ENCODE assay signal across 10 mouse cellular contexts in genomic region chrX:48093555-48093954, GRCm38 (mm10). TPM values are rescaled to one million over a fixed set of nuclear protein-coding genes. Genes with fewer than 3 reads are reported as not detected.
DNase-seq lines count a peak whose midpoint lies in the region; ATAC-seq and TF ChIP-seq lines count a peak whose summit lies in the region.
"Had no signal": no experiment of that assay in that cellular context is flagged by ENCODE, and none has a peak within 500 bp of the region (broad histone marks: within the 10 kb centered on the region; RNA-seq: fewer than 3 reads in every experiment).

No protein-coding gene starts in this region.

- no peaks in the 10 kb centered on the region for H3K9me3 ChIP-seq in heart, embryonic 10.5 days
- no peaks in the 10 kb centered on the region for H3K9me3 ChIP-seq in midbrain, embryonic 14.5 days (ENCODE audit: control insufficient read depth, low read length)
- H3K9me3 ChIP-seq: hindbrain, embryonic 10.5 days; midbrain, embryonic 13.5 days had no signal

- H3K27me3 ChIP-seq in heart, adult 2 months (ENCODE audit: control insufficient read depth, insufficient read depth, low read length) = no peaks in the 10 kb centered on the region
- H3K27me3 ChIP-seq in heart, embryonic 10.5 days (ENCODE audit: insufficient read depth, poor library complexity, severe bottlenecking) = peaks cover 2% of the 10 kb centered on the region; the same call in 1 of the 2 replicates
- no peaks in the 10 kb centered on the region for H3K27me3 ChIP-seq in midbrain, embryonic 14.5 days (ENCODE audit: control insufficient read depth, insufficient read depth, low read length)
- H3K27me3 ChIP-seq: midbrain, embryonic 13.5 days had no signal

- no peak overlapping the region for H3K27ac ChIP-seq in heart, adult 2 months
- H3K27ac ChIP-seq in heart, embryonic 10.5 days = no peak overlapping the region
- H3K27ac ChIP-seq in midbrain, embryonic 14.5 days (replicated peaks; ENCODE audit: low read depth, low read length) = no peak overlapping the region
- H3K27ac ChIP-seq: hindbrain, embryonic 10.5 days; midbrain, embryonic 13.5 days had no signal

- H3K79me2 ChIP-seq in heart, adult 2 months (replicated peaks; ENCODE audit: control insufficient read depth, insufficient read depth, low read length) = no peaks in the 10 kb centered on the region

- H3K36me3 ChIP-seq in heart, adult 2 months (ENCODE audit: control insufficient read depth, insufficient read depth, low read length) = no peaks in the 10 kb centered on the region
- no peaks in the 10 kb centered on the region for H3K36me3 ChIP-seq in heart, embryonic 10.5 days
- no peaks in the 10 kb centered on the region for H3K36me3 ChIP-seq in midbrain, embryonic 14.5 days (ENCODE audit: control insufficient read depth, insufficient read depth, low read length)
- H3K36me3 ChIP-seq: hindbrain, embryonic 10.5 days; midbrain, embryonic 13.5 days had no signal

- intact Hi-C loops in heart, adult 2 months (cut with DNase I) = loop anchor here (5.0 kb wide), 1 partner anchor 41 kb away; no protein-coding TSS in a partner anchor

- H3K4me2 ChIP-seq in midbrain, embryonic 14.5 days (ENCODE audit: low read length) = no peak overlapping the region
- H3K4me2 ChIP-seq: midbrain, embryonic 13.5 days had no signal

- WGBS in heart, adult 2 months = 38% methylated on average over 3 of the region's 3 CpGs
- 30% methylated on average over 3 of the region's 3 CpGs for WGBS in heart, embryonic 10.5 days
- 54% methylated on average over 3 of the region's 3 CpGs for WGBS in midbrain, embryonic 14.5 days

- peak; percentile 52 for TF ChIP-seq CTCF in heart, adult 2 months (IDR thresholded peaks at IDR 0.05)

- DNase-seq in heart, adult 2 months = peak in 1 of 2 experiments; percentile 12
- DNase-seq in heart, embryonic 10.5 days (ENCODE audit: low spot score) = no peak
- DNase-seq in lung, postnatal 10 days = peak; percentile 34
- no peak for DNase-seq in lung, postnatal 14 days
- peak; percentile 40 to 46 for DNase-seq in cerebellum, postnatal 10 days
- DNase-seq in thymus, postnatal 25 days = peak; percentile 22
- DNase-seq in left cerebral cortex, adult 11 months (ENCODE audit: low spot score) = no peak
- DNase-seq in midbrain, embryonic 14.5 days = no peak

- no peak for TF ChIP-seq POLR2A in heart, adult 2 months (IDR thresholded peaks at IDR 0.05; ENCODE audit: insufficient read depth, low read depth, low read length)

- no peak overlapping the region for H3K9ac ChIP-seq in heart, adult 2 months (ENCODE audit: low read depth, low read length)
- no peak overlapping the region for H3K9ac ChIP-seq in midbrain, embryonic 14.5 days (replicated peaks; ENCODE audit: low read length)
- H3K9ac ChIP-seq: midbrain, embryonic 13.5 days had no signal

- peaks cover 6% of the 10 kb centered on the region for H3K4me1 ChIP-seq in heart, adult 2 months (ENCODE audit: control insufficient read depth, insufficient read depth, low read length)
- no peaks in the 10 kb centered on the region; the same call in 1 of the 2 replicates for H3K4me1 ChIP-seq in heart, embryonic 10.5 days
- no peaks in the 10 kb centered on the region for H3K4me1 ChIP-seq in midbrain, embryonic 14.5 days (ENCODE audit: control insufficient read depth, insufficient read depth, low read length)
- H3K4me1 ChIP-seq: midbrain, embryonic 13.5 days had no signal

- no peak for ATAC-seq in midbrain, embryonic 14.5 days (ENCODE audit: low FRiP score, low TSS enrichment)
- ATAC-seq: midbrain, embryonic 13.5 days had no signal

- no peak overlapping the region for H3K4me3 ChIP-seq in heart, adult 2 months
- no peak overlapping the region for H3K4me3 ChIP-seq in heart, embryonic 10.5 days
- H3K4me3 ChIP-seq in midbrain, embryonic 14.5 days (replicated peaks; ENCODE audit: low read depth, low read length) = no peak overlapping the region
- H3K4me3 ChIP-seq: hindbrain, embryonic 10.5 days; midbrain, embryonic 13.5 days had no signal

- no peak for TF ChIP-seq EP300 in heart, adult 2 months (IDR thresholded peaks at IDR 0.05; ENCODE audit: insufficient read depth, low read depth, low read length)

RNA-seq across cellular contexts. Expression of gene Xpnpep2, which starts 15.0 kb away (rescaled TPM):
- 1 to 10 TPM; 1.5 to 1.9 TPM for total RNA-seq in heart, adult 2 months (2021)
- 2.1 and 4.1 TPM in 2 replicates for polyA plus RNA-seq in heart, adult 2 months (2012; rRNA removed)
- 0.34 and 1.1 TPM in 2 replicates for polyA plus RNA-seq in heart, embryonic 10.5 days (2016; fragmentation: Nextera tagmentation; extraction: Ambion mirVana)
- polyA plus RNA-seq in midbrain, embryonic 14.5 days (2014; fragmentation: Nextera tagmentation; extraction: Ambion mirVana) = 0.08 and 0.75 TPM in 2 replicates

RNA-seq across cellular contexts. Expression of gene Sash3, which starts 52.7 kb away (rescaled TPM):
- 1 to 10 TPM; 1.2 to 1.3 TPM for total RNA-seq in heart, adult 2 months (2021)
- 1.4 and 2.9 TPM in 2 replicates for polyA plus RNA-seq in heart, adult 2 months (2012; rRNA removed)
- polyA plus RNA-seq in heart, embryonic 10.5 days (2016; fragmentation: Nextera tagmentation; extraction: Ambion mirVana) = 0.71 and 1.8 TPM in 2 replicates
- polyA plus RNA-seq in midbrain, embryonic 14.5 days (2014; fragmentation: Nextera tagmentation; extraction: Ambion mirVana) = 0.39 and 1.2 TPM in 2 replicates

RNA-seq across cellular contexts. Expression of gene Apln, which starts 58.9 kb away (rescaled TPM):
- total RNA-seq in heart, adult 2 months (2021) = 1 to 10 TPM; 6.6 to 8.2 TPM
- polyA plus RNA-seq in heart, adult 2 months (2012; rRNA removed) = 7.8 and 7.9 TPM in 2 replicates
- polyA plus RNA-seq in heart, embryonic 10.5 days (2016; fragmentation: Nextera tagmentation; extraction: Ambion mirVana) = 0.71 and 1.4 TPM in 2 replicates
- 1.8 and 2.3 TPM in 2 replicates for polyA plus RNA-seq in midbrain, embryonic 14.5 days (2014; fragmentation: Nextera tagmentation; extraction: Ambion mirVana)

Comparison
In these comparisons a context has a peak if more than half of its experiments do, and no peak if none do; other contexts are left out.
1. DNase-seq: peak in lung, postnatal 10 days (single experiment), cerebellum, postnatal 10 days (2 of 2) and thymus, postnatal 25 days (single experiment); none in heart, embryonic 10.5 days (single experiment), lung, postnatal 14 days (single experiment), left cerebral cortex, adult 11 months (single experiment) and midbrain, embryonic 14.5 days (single experiment).